Mouse (Mus musculus) G1E (cell line): ENCODE results near the gene Actg1.

Experiments
- CTCF ChIP-seq: IDR thresholded peaks from 2 replicates; pipeline ENCODE4 v1.5.1; 2012; ENCODE audit warnings: low read depth, low read length, inconsistent platforms, mixed read lengths
- GATA2 ChIP-seq: IDR thresholded peaks from 2 replicates; pipeline ENCODE4 v1.6.1; 2012; ENCODE audit warnings: low read depth, low read length, inconsistent platforms, borderline replicate concordance

- no peak for TF ChIP-seq CTCF
- no peak for TF ChIP-seq GATA2
Measured at GRCm38 (mm10) chr11:120387157-120387556, 38.8 kb upstream of the Actg1 start.
